Mouse (Mus musculus) layer of hippocampus, adult 11-12 months (tissue): Measurements from ENCODE around the gene C1qtnf5.

Experiments
- DNase-seq: peaks from one replicate; pipeline ENCODE4 v3.0.0; 2022; ENCODE audit warnings: low spot score

C1qtnf5 gene

GRCm38 (mm10) chr9:44078955-44079756 lies 27.9 kb upstream of the C1qtnf5 start:
- DNase-seq: peak; percentile 68

- peak; percentile 6 for DNase-seq
These were observed 26.9 kb upstream of the C1qtnf5 start for GRCm38 (mm10) chr9:44079997-44080780.

- peak; percentile 64 for DNase-seq
These were observed 26.1 kb upstream of the C1qtnf5 start for GRCm38 (mm10) chr9:44080953-44081352.

- no peak for DNase-seq
These were observed 25.5 kb upstream of the C1qtnf5 start for GRCm38 (mm10) chr9:44081581-44081980.

- DNase-seq: no peak
These were observed 24.8 kb upstream of the C1qtnf5 start for GRCm38 (mm10) chr9:44082266-44082665.

- peak; percentile 81 for DNase-seq
These were observed 23.5 kb upstream of the C1qtnf5 start for GRCm38 (mm10) chr9:44083392-44084121.

- DNase-seq: no peak
These were observed 22.8 kb upstream of the C1qtnf5 start for GRCm38 (mm10) chr9:44084236-44084635.

GRCm38 (mm10) chr9:44084659-44085229 lies 22.3 kb upstream of the C1qtnf5 start:
- peak; percentile 92 for DNase-seq

- no peak for DNase-seq
These were observed 21.8 kb upstream of the C1qtnf5 start for GRCm38 (mm10) chr9:44085276-44085675.

GRCm38 (mm10) chr9:44085741-44086665 lies 21.0 kb upstream of the C1qtnf5 start:
- DNase-seq: peak; percentile 79

GRCm38 (mm10) chr9:44086960-44087359 lies 20.1 kb upstream of the C1qtnf5 start:
- DNase-seq: no peak

- peak; percentile 75 for DNase-seq
These were observed 19.1 kb upstream of the C1qtnf5 start for GRCm38 (mm10) chr9:44087761-44088455.

GRCm38 (mm10) chr9:44088877-44089608 lies 18.0 kb upstream of the C1qtnf5 start:
- DNase-seq: peak; percentile 61

- DNase-seq: peak; percentile 86
These were observed 13.2 kb upstream of the C1qtnf5 start for GRCm38 (mm10) chr9:44093612-44094503.

GRCm38 (mm10) chr9:44094737-44095136 lies 12.3 kb upstream of the C1qtnf5 start:
- no peak for DNase-seq

- DNase-seq: no peak
These were observed 11.3 kb upstream of the C1qtnf5 start for GRCm38 (mm10) chr9:44095781-44096180.

- peak; percentile 60 for DNase-seq
These were observed 10.5 kb upstream of the C1qtnf5 start for GRCm38 (mm10) chr9:44096536-44096935.

- no peak for DNase-seq
These were observed 5.6 kb upstream of the C1qtnf5 start, which contains the start of gene Mfrp for GRCm38 (mm10) chr9:44101490-44101889. Mfrp (plus strand) TSS chr9:44101729.

- no peak for DNase-seq
These were observed 2.2 kb upstream of the C1qtnf5 start for GRCm38 (mm10) chr9:44104881-44105280.
